Mouse (Mus musculus) ES-CJ7 (cell line): ENCODE measurements around the gene Prrx2.
A peak's percentile ranks its signal among the peaks of the same experiment; 100 is the strongest.

ENCODE experiments used
- DNase-seq: peaks from one replicate; pipeline ENCODE4 v3.0.0; 2011; ENCODE audit warnings: low read depth, low spot score

The Prrx2 gene

GRCm38 (mm10) chr2:30834373-30835022, at the start of gene Prrx2:
Prrx2 (plus strand) TSS chr2:30834972.
- no peak for DNase-seq

- DNase-seq = no peak
These were observed 47.3 kb upstream of the Prrx2 start for GRCm38 (mm10) chr2:30787466-30787865.

- DNase-seq = no peak
These were observed 42.7 kb upstream of the Prrx2 start for GRCm38 (mm10) chr2:30792061-30792460.

- peak; percentile 88 for DNase-seq
These were observed 40.3 kb upstream of the Prrx2 start for GRCm38 (mm10) chr2:30794179-30795108.

GRCm38 (mm10) chr2:30795271-30795888, 39.4 kb upstream of the Prrx2 start:
- DNase-seq = no peak

GRCm38 (mm10) chr2:30795889-30796275, 38.9 kb upstream of the Prrx2 start:
- DNase-seq = no peak

- peak; percentile 89 for DNase-seq
These were observed 38.4 kb upstream of the Prrx2 start for GRCm38 (mm10) chr2:30796382-30796781.

- no peak for DNase-seq
These were observed 35.3 kb upstream of the Prrx2 start for GRCm38 (mm10) chr2:30799456-30799855.

- no peak for DNase-seq
These were observed 34.1 kb upstream of the Prrx2 start for GRCm38 (mm10) chr2:30800671-30801066.

- DNase-seq = peak; percentile 55
These were observed 33.5 kb upstream of the Prrx2 start for GRCm38 (mm10) chr2:30801067-30801852.

- no peak for DNase-seq
These were observed 31.2 kb upstream of the Prrx2 start, which contains the start of gene 1700001O22Rik for GRCm38 (mm10) chr2:30803604-30804003. 1700001O22Rik (minus strand) TSS chr2:30803661.

GRCm38 (mm10) chr2:30805983-30806382, 28.8 kb upstream of the Prrx2 start:
- DNase-seq = peak; percentile 50

- no peak for DNase-seq
These were observed 27.6 kb upstream of the Prrx2 start for GRCm38 (mm10) chr2:30807147-30807647.

GRCm38 (mm10) chr2:30807648-30808295, 27.0 kb upstream of the Prrx2 start, which contains the start of gene Ntmt1:
Ntmt1 (plus strand) TSS chr2:30807826.
- peak; percentile 100 for DNase-seq

- no peak for DNase-seq
These were observed 26.5 kb upstream of the Prrx2 start for GRCm38 (mm10) chr2:30808296-30808655.

- no peak for DNase-seq
These were observed 25.3 kb upstream of the Prrx2 start for GRCm38 (mm10) chr2:30809503-30809902.

GRCm38 (mm10) chr2:30810573-30810972, 24.2 kb upstream of the Prrx2 start:
- no peak for DNase-seq

- DNase-seq = no peak
These were observed 18.4 kb upstream of the Prrx2 start for GRCm38 (mm10) chr2:30816383-30816782.

- DNase-seq = no peak
These were observed 14.9 kb upstream of the Prrx2 start for GRCm38 (mm10) chr2:30819873-30820272.

GRCm38 (mm10) chr2:30821073-30821472, 13.7 kb upstream of the Prrx2 start:
- DNase-seq = peak; percentile 58

- no peak for DNase-seq
These were observed 12.3 kb upstream of the Prrx2 start for GRCm38 (mm10) chr2:30822460-30822859.
